Mouse (Mus musculus): ENCODE data around the gene Eif5a2. TPM values are rescaled to one million over a fixed set of nuclear protein-coding genes. Genes with fewer than 3 reads are reported as not detected.

The Eif5a2 gene
- polyA plus RNA-seq, 1 experiment from 2014 or later, result 14.9 TPM

GRCm38 (mm10) chr3:28826272-28826671 is 45.2 kb downstream of the Eif5a2 start:
- no peak for DNase-seq (ENCODE audit: low spot score)
- H3K36me3 ChIP-seq, result no peaks in the 10 kb centered on the region
- WGBS, result 87% methylated on average over 1 of the region's 1 CpGs
- no peaks in the 10 kb centered on the region for H3K9me3 ChIP-seq (replicated peaks)
- no peaks in the 10 kb centered on the region for H3K27me3 ChIP-seq (ENCODE audit: low read depth, poor library complexity, severe bottlenecking)
- no peaks in the 10 kb centered on the region for H3K4me1 ChIP-seq
- H3K4me3 ChIP-seq, result no peak overlapping the region
- no peak overlapping the region for H3K27ac ChIP-seq

GRCm38 (mm10) chr3:28827605-28828004 is 46.5 kb downstream of the Eif5a2 start:
- Histone ChIP-seq H3K36me3 (no peaks in the 10 kb centered on the region), H3K9me3 (replicated peaks) (no peaks in the 10 kb centered on the region), H3K4me3 (no peak overlapping the region), H3K4me1 (no peaks in the 10 kb centered on the region), H3K27ac (no peak overlapping the region), H3K27me3 (ENCODE audit: low read depth, poor library complexity, severe bottlenecking) (no peaks in the 10 kb centered on the region)
- no peak for DNase-seq (ENCODE audit: low spot score)
- WGBS, result 88% methylated on average over 2 of the region's 2 CpGs

GRCm38 (mm10) chr3:28829454-28829853 is 48.4 kb downstream of the Eif5a2 start:
- Histone ChIP-seq H3K4me3 (no peak overlapping the region), H3K27ac (no peak overlapping the region), H3K27me3 (ENCODE audit: low read depth, poor library complexity, severe bottlenecking) (no peaks in the 10 kb centered on the region), H3K4me1 (no peaks in the 10 kb centered on the region), H3K36me3 (no peaks in the 10 kb centered on the region), H3K9me3 (replicated peaks) (no peaks in the 10 kb centered on the region)
- no peak for DNase-seq (ENCODE audit: low spot score)
- 95% methylated on average over 2 of the region's 2 CpGs for WGBS

GRCm38 (mm10) chr3:28836796-28837371 is 55.8 kb downstream of the Eif5a2 start:
- no peaks in the 10 kb centered on the region for H3K27me3 ChIP-seq (ENCODE audit: low read depth, poor library complexity, severe bottlenecking)
- no peaks in the 10 kb centered on the region for H3K36me3 ChIP-seq
- H3K9me3 ChIP-seq (replicated peaks), result no peaks in the 10 kb centered on the region
- 87% methylated on average over 2 of the region's 2 CpGs for WGBS
- H3K4me1 ChIP-seq, result peaks cover 3% of the 10 kb centered on the region; the same call in 1 of the 2 replicates
- H3K27ac ChIP-seq, result no peak overlapping the region
- H3K4me3 ChIP-seq, result no peak overlapping the region
- no peak for DNase-seq (ENCODE audit: low spot score)

DNA sequence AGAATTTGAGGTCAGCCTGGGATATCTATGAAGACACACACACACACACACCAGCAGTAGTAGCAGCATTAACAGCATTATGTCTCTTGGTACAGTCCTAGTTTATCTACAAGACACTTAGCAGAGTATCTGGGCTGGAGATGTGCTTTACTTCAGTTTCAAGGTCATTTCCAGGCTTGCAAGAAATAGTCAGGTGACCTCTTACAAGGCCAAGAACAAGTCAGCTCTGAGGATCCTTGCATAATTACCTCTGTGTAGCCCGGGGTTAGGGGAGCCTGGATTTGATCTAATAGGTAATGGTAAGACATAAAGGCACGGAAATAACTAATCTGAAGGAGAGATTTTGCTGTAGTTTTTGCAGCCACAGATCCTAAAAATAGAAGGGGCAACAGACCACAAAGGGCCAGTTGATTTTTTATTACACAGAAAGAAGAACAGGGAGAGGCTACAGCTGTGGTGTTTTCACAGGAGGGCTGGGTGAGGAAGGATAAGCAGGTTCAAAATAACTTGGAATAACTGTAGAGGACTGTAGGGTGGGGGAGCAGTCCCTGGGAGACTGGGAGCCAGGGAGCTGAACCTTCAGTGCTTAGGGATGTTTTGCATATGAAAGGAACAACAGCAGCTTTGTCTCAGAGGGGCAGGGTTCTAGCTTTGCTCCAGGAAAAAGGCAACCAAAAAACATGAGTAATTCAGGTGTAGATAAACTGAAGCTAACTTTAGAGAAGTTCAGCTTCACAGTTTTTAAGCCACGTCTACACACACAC is 61.0 kb downstream of the Eif5a2 start:
- Histone ChIP-seq H3K4me1 (peaks cover 18% of the 10 kb centered on the region), H3K4me3 (no peak overlapping the region), H3K27ac (no peak overlapping the region; the same call in 1 of the 2 replicates), H3K36me3 (no peaks in the 10 kb centered on the region), H3K27me3 (ENCODE audit: low read depth, poor library complexity, severe bottlenecking) (no peaks in the 10 kb centered on the region), H3K9me3 (replicated peaks) (no peaks in the 10 kb centered on the region)
- WGBS, result 26% methylated on average over 3 of the region's 3 CpGs
- no peak for DNase-seq (ENCODE audit: low spot score)

- Histone ChIP-seq H3K27ac (no peak overlapping the region), H3K36me3 (no peaks in the 10 kb centered on the region), H3K4me3 (no peak overlapping the region), H3K27me3 (ENCODE audit: low read depth, poor library complexity, severe bottlenecking) (no peaks in the 10 kb centered on the region), H3K9me3 (replicated peaks) (no peaks in the 10 kb centered on the region), H3K4me1 (peaks cover 18% of the 10 kb centered on the region)
- 36% methylated on average over 8 of the region's 8 CpGs for WGBS
- DNase-seq (ENCODE audit: low spot score), result no peak
Measured at GRCm38 (mm10) chr3:28843231-28843630, 62.2 kb downstream of the Eif5a2 start.

- Histone ChIP-seq H3K4me1 (peaks cover 13% of the 10 kb centered on the region), H3K4me3 (no peak overlapping the region), H3K27ac (no peak overlapping the region), H3K36me3 (no peaks in the 10 kb centered on the region), H3K9me3 (replicated peaks) (no peaks in the 10 kb centered on the region), H3K27me3 (ENCODE audit: low read depth, poor library complexity, severe bottlenecking) (no peaks in the 10 kb centered on the region)
- no peak for DNase-seq (ENCODE audit: low spot score)
Measured at GRCm38 (mm10) chr3:28847115-28847514, 66.0 kb downstream of the Eif5a2 start.

Other genes starting within 250 kb of the Eif5a2 start
- not detected in 2 replicates for gene Slc2a2, start 83.4 kb upstream of the Eif5a2 start, polyA plus RNA-seq (2016; fragmentation: Nextera tagmentation; extraction: Ambion mirVana)
- 297 and 351 TPM in 2 replicates for gene Rpl22l1, start 24.2 kb downstream of the Eif5a2 start, polyA plus RNA-seq (2016; fragmentation: Nextera tagmentation; extraction: Ambion mirVana)
- gene Gm1527, start 111.3 kb downstream of the Eif5a2 start, polyA plus RNA-seq (2016; fragmentation: Nextera tagmentation; extraction: Ambion mirVana), result not detected in 2 replicates

Data from limb, embryonic 10.5 days (tissue).